Mouse (Mus musculus): ENCODE results near the gene Wnt16.
"Not testable (repeated sequence)": the region's sequence is repeated elsewhere in the genome, so short reads cannot be mapped to it uniquely, and the experiment has no call there.

Gene Wnt16

GRCm38 (mm10) chr6:22288004-22288736 is at the start of gene Wnt16:
Wnt16 (plus strand) TSS chr6:22288227.
- DNase-seq (ENCODE audit: low spot score): no peak

GRCm38 (mm10) chr6:22243321-22243720 is 44.7 kb upstream of the Wnt16 start:
- no peak for DNase-seq (ENCODE audit: low spot score)

- DNase-seq (ENCODE audit: low spot score): no peak
These were observed 41.3 kb upstream of the Wnt16 start for GRCm38 (mm10) chr6:22246696-22247095.

- DNase-seq (ENCODE audit: low spot score): no peak
These were observed 29.2 kb upstream of the Wnt16 start for GRCm38 (mm10) chr6:22258784-22259183.

GRCm38 (mm10) chr6:22262519-22262918 is 25.5 kb upstream of the Wnt16 start:
- no peak for DNase-seq (ENCODE audit: low spot score)

- DNase-seq (ENCODE audit: low spot score): not testable (repeated sequence)
These were observed 23.9 kb upstream of the Wnt16 start for GRCm38 (mm10) chr6:22264094-22264493.

- no peak for DNase-seq (ENCODE audit: low spot score)
These were observed 22.0 kb upstream of the Wnt16 start for GRCm38 (mm10) chr6:22266018-22266417.

- DNase-seq (ENCODE audit: low spot score): no peak
These were observed 20.0 kb upstream of the Wnt16 start for GRCm38 (mm10) chr6:22267807-22268667.

- DNase-seq (ENCODE audit: low spot score): no peak
These were observed 19.4 kb upstream of the Wnt16 start for GRCm38 (mm10) chr6:22268677-22269076.

- no peak for DNase-seq (ENCODE audit: low spot score)
These were observed 18.0 kb upstream of the Wnt16 start for GRCm38 (mm10) chr6:22269840-22270521.

GRCm38 (mm10) chr6:22277941-22278340 is 10.1 kb upstream of the Wnt16 start:
- DNase-seq (ENCODE audit: low spot score): no peak

- DNase-seq (ENCODE audit: low spot score): peak; percentile 23
These were observed 7.7 kb upstream of the Wnt16 start for GRCm38 (mm10) chr6:22280217-22280861.

GRCm38 (mm10) chr6:22282405-22282804 is 5.6 kb upstream of the Wnt16 start:
- DNase-seq (ENCODE audit: low spot score): no peak

GRCm38 (mm10) chr6:22288737-22289460 is 872 bp downstream of the Wnt16 start:
- peak; percentile 26 for DNase-seq (ENCODE audit: low spot score)

- no peak for DNase-seq (ENCODE audit: low spot score)
These were observed 1.5 kb downstream of the Wnt16 start for GRCm38 (mm10) chr6:22289461-22290021.

- DNase-seq (ENCODE audit: low spot score): no peak
These were observed 2.8 kb downstream of the Wnt16 start for GRCm38 (mm10) chr6:22290790-22291189.

- no peak for DNase-seq (ENCODE audit: low spot score)
These were observed 4.0 kb downstream of the Wnt16 start for GRCm38 (mm10) chr6:22292056-22292455.

- DNase-seq (ENCODE audit: low spot score): no peak
These were observed 5.9 kb downstream of the Wnt16 start for GRCm38 (mm10) chr6:22293922-22294321.

- DNase-seq (ENCODE audit: low spot score): no peak
These were observed 9.0 kb downstream of the Wnt16 start for GRCm38 (mm10) chr6:22297028-22297427.

GRCm38 (mm10) chr6:22298059-22298458 is 10.0 kb downstream of the Wnt16 start:
- no peak for DNase-seq (ENCODE audit: low spot score)
